Mouse (Mus musculus) heart, adult 2 months (tissue): ENCODE data around the gene Gucy2c. TPM values are rescaled to one million over a fixed set of nuclear protein-coding genes. Genes with fewer than 3 reads are reported as not detected.

ENCODE experiments used
- DNase-seq, 2 experiments: peaks; one replicate each; pipeline ENCODE4 v3.0.0; 2021
- H3K27ac ChIP-seq: fragments of 200-600 bp; 2 replicates; pipeline ENCODE4 v1.8.1; 2022
- H3K27me3 ChIP-seq: fragments of 200-500 bp; 2 replicates; pipeline ENCODE4 v1.6.1; 2012; ENCODE audit warnings: mild to moderate bottlenecking, low read length, inconsistent platforms, mixed read lengths; ENCODE audit not compliant: control insufficient read depth, insufficient read depth
- H3K36me3 ChIP-seq: fragments of 200-500 bp; 2 replicates; pipeline ENCODE4 v1.6.1; 2012; ENCODE audit warnings: low read length, inconsistent platforms; ENCODE audit not compliant: control insufficient read depth, insufficient read depth
- H3K4me1 ChIP-seq: fragments of 200-500 bp; 2 replicates; pipeline ENCODE4 v1.6.1; 2011; ENCODE audit warnings: low read length; ENCODE audit not compliant: control insufficient read depth, insufficient read depth
- H3K4me3 ChIP-seq: fragments of 200-600 bp; 2 replicates; pipeline ENCODE4 v1.8.1; 2022
- H3K79me2 ChIP-seq: fragments of 200-500 bp; replicated peaks from 2 replicates; pipeline ENCODE4 v1.6.1; 2012; ENCODE audit warnings: mild to moderate bottlenecking, inconsistent platforms, low read length, moderate library complexity, mixed read lengths; ENCODE audit not compliant: control insufficient read depth, insufficient read depth
- H3K9ac ChIP-seq: fragments of 200-500 bp; 2 replicates; pipeline ENCODE4 v1.6.1; 2012; ENCODE audit warnings: low read depth, mild to moderate bottlenecking, control low read depth, inconsistent platforms, low read length, mixed read lengths
- CTCF ChIP-seq: fragments of 200-600 bp; IDR thresholded peaks from 2 replicates; pipeline ENCODE4 v1.8.1; 2022; ENCODE audit warnings: antibody characterized with exemption, mild to moderate bottlenecking, moderate library complexity
- EP300 ChIP-seq: fragments of 200-500 bp; IDR thresholded peaks from 2 replicates; pipeline ENCODE4 v1.6.1; 2011; ENCODE audit warnings: low read depth, low read length, control low read depth; ENCODE audit not compliant: insufficient read depth
- POLR2A ChIP-seq: fragments of 200-500 bp; IDR thresholded peaks from 2 replicates; pipeline ENCODE4 v1.6.1; 2011; ENCODE audit warnings: mild to moderate bottlenecking, low read depth, low read length, control low read depth; ENCODE audit not compliant: insufficient read depth
- WGBS: fragments of 180-500 bp; shearing (Covaris S2); methylation state at CpG from one replicate; pipeline ENCODE4 v1.1.7; 2018; 5-methylcytosine and 5-hydroxymethylcytosine counted together
- intact Hi-C: fragments of 180-260 bp; cut with DNase I; formaldehyde crosslinking; loops from one replicate; pipeline ENCODE4 v1.15.1; 2025
- polyA plus RNA-seq: library from polyadenylated mRNA; depleted of rRNA; stranded (reverse); fragments of >200 nt; gene quantifications from 2 replicates; pipeline ENCODE4 v1.2.3, GENCODE M21; 2012
- total RNA-seq, 2 experiments: library from RNA; stranded (reverse); gene quantifications; 2 replicates each; pipeline ENCODE4 v1.2.3; 2021

The Gucy2c gene
- total and polyA plus RNA-seq, 3 experiments: not detected

- no peak for DNase-seq
- intact Hi-C loops: no loop called here
- TF ChIP-seq EP300 (no peak), POLR2A (no peak), CTCF (no peak)
- H3K4me3 ChIP-seq: peak overlapping the region; percentile 51
- peak overlapping the region; percentile 75 for H3K27ac ChIP-seq
- no peaks in the 10 kb centered on the region for H3K79me2 ChIP-seq
- H3K9ac ChIP-seq: peak overlapping the region; percentile 22
- no peaks in the 10 kb centered on the region for H3K27me3 ChIP-seq
- H3K36me3 ChIP-seq: no peaks in the 10 kb centered on the region
- WGBS: 40% methylated on average over 18 of the region's 18 CpGs
- H3K4me1 ChIP-seq: peaks cover 4% of the 10 kb centered on the region
Measured at GRCm38 (mm10) chr6:136807395-136808013, 25.9 kb upstream of the Gucy2c start.

- H3K4me1 ChIP-seq: peaks cover 4% of the 10 kb centered on the region
- DNase-seq: no peak
- H3K27me3 ChIP-seq: no peaks in the 10 kb centered on the region
- H3K79me2 ChIP-seq: no peaks in the 10 kb centered on the region
- 85% methylated on average over 5 of the region's 5 CpGs for WGBS
- no peaks in the 10 kb centered on the region for H3K36me3 ChIP-seq
- H3K4me3 ChIP-seq: no peak overlapping the region
- intact Hi-C loops: no loop called here
- no peak overlapping the region for H3K9ac ChIP-seq
- no peak for TF ChIP-seq POLR2A
- TF ChIP-seq EP300: no peak
- TF ChIP-seq CTCF: no peak
- no peak overlapping the region for H3K27ac ChIP-seq
Measured at GRCm38 (mm10) chr6:136806819-136807218, 25.3 kb upstream of the Gucy2c start.

- 78% methylated on average over 1 of the region's 1 CpGs for WGBS
- Histone ChIP-seq H3K27me3 (no peaks in the 10 kb centered on the region), H3K36me3 (no peaks in the 10 kb centered on the region), H3K9ac (no peak overlapping the region), H3K79me2 (no peaks in the 10 kb centered on the region), H3K27ac (peak overlapping the region; percentile 99), H3K4me3 (no peak overlapping the region), H3K4me1 (peaks cover 4% of the 10 kb centered on the region)
- TF ChIP-seq EP300: no peak
- no peak for TF ChIP-seq POLR2A
- intact Hi-C loops: no loop called here
- no peak for DNase-seq
Measured at GRCm38 (mm10) chr6:136805409-136805775, 23.8 kb upstream of the Gucy2c start.

GRCm38 (mm10) chr6:136804705-136805408 lies 23.3 kb upstream of the Gucy2c start:
- H3K4me1 ChIP-seq: peaks cover 4% of the 10 kb centered on the region
- 18% methylated on average over 9 of the region's 9 CpGs for WGBS
- intact Hi-C loops: loop anchor here (1.0 kb wide), 1 partner anchor 22 kb away; the partner anchor contains the start of gene BC049715
- H3K27me3 ChIP-seq: no peaks in the 10 kb centered on the region
- no peak for DNase-seq
- peak overlapping the region; percentile 99 for H3K27ac ChIP-seq
- H3K9ac ChIP-seq: no peak overlapping the region
- H3K36me3 ChIP-seq: no peaks in the 10 kb centered on the region
- TF ChIP-seq CTCF: no peak
- no peak for TF ChIP-seq POLR2A
- no peak for TF ChIP-seq EP300
- peak overlapping the region; percentile 71 for H3K4me3 ChIP-seq
- no peaks in the 10 kb centered on the region for H3K79me2 ChIP-seq

GRCm38 (mm10) chr6:136803739-136804633 lies 22.4 kb upstream of the Gucy2c start, which contains the start of gene Hist4h4:
Gene Hist4h4 (minus strand): TSS chr6:136804415.
- WGBS: under 1% methylated on average over 50 of the region's 50 CpGs
- intact Hi-C loops: loop anchor here (1.0 kb wide), 1 partner anchor 23 kb away; the partner anchor contains the start of gene BC049715

More at GRCm38 (mm10) chr6:136803739-136804633, 22.4 kb upstream of the Gucy2c start, which contains the start of gene Hist4h4:
- Histone ChIP-seq H3K36me3 (no peaks in the 10 kb centered on the region), H3K27me3 (no peaks in the 10 kb centered on the region), H3K9ac (peak within 1 kb of the TSS; percentile 77), H3K79me2 (no peaks in the 10 kb centered on the region), H3K4me1 (peaks cover 4% of the 10 kb centered on the region), H3K27ac (peak within 1 kb of the TSS; percentile 99), H3K4me3 (peak within 1 kb of the TSS; percentile 71)
- peak; percentile 96 to 99 for DNase-seq
- TF ChIP-seq POLR2A: peak; percentile 100
- no peak for TF ChIP-seq CTCF
- TF ChIP-seq EP300: peak; percentile 90
